Mouse (Mus musculus): ENCODE data around the gene Lmf2. TPM values are rescaled to one million over a fixed set of nuclear protein-coding genes. Genes with fewer than 3 reads are reported as not detected.

Lmf2 gene
- polyA plus RNA-seq, 1 experiment, result 82.5 TPM

GRCm38 (mm10) chr15:89379429-89379828 is 24.0 kb upstream of the Lmf2 start:
- no peak overlapping the region for H3K27ac ChIP-seq (ENCODE audit: insufficient read depth, low read length)
- H3K4me1 ChIP-seq (ENCODE audit: control insufficient read depth, insufficient read depth, low read length), result no peaks in the 10 kb centered on the region; the same call in 1 of the 2 replicates
- H3K4me3 ChIP-seq (ENCODE audit: insufficient read depth, low read length), result no peak overlapping the region
- no peak for TF ChIP-seq CTCF (IDR thresholded peaks at IDR 0.05; ENCODE audit: borderline replicate concordance, insufficient read depth, low read length)
- no peak for TF ChIP-seq POLR2A (IDR thresholded peaks at IDR 0.05; ENCODE audit: low read depth, low read length)

- Histone ChIP-seq H3K4me1 (ENCODE audit: control insufficient read depth, insufficient read depth, low read length) (no peaks in the 10 kb centered on the region; the same call in 1 of the 2 replicates), H3K27ac (ENCODE audit: insufficient read depth, low read length) (no peak within 1 kb of the TSS), H3K4me3 (ENCODE audit: insufficient read depth, low read length) (peak within 1 kb of the TSS; percentile 19)
- TF ChIP-seq POLR2A (IDR thresholded peaks at IDR 0.05; ENCODE audit: low read depth, low read length) (no peak), CTCF (IDR thresholded peaks at IDR 0.05; ENCODE audit: borderline replicate concordance, insufficient read depth, low read length) (no peak)
Observed at GRCm38 (mm10) chr15:89378831-89379401, 23.5 kb upstream of the Lmf2 start, which contains the start of gene Odf3b. Gene Odf3b (minus strand): TSS chr15:89379282.

- no peak for TF ChIP-seq CTCF (IDR thresholded peaks at IDR 0.05; ENCODE audit: borderline replicate concordance, insufficient read depth, low read length)
- no peak for TF ChIP-seq POLR2A (IDR thresholded peaks at IDR 0.05; ENCODE audit: low read depth, low read length)
- peak overlapping the region; percentile 19; the same call in 1 of the 2 replicates for H3K4me3 ChIP-seq (ENCODE audit: insufficient read depth, low read length)
- H3K27ac ChIP-seq (ENCODE audit: insufficient read depth, low read length), result no peak overlapping the region
- H3K4me1 ChIP-seq (ENCODE audit: control insufficient read depth, insufficient read depth, low read length), result no peaks in the 10 kb centered on the region; the same call in 1 of the 2 replicates
Observed at GRCm38 (mm10) chr15:89377938-89378828, 22.7 kb upstream of the Lmf2 start.

GRCm38 (mm10) chr15:89377362-89377761 is 21.9 kb upstream of the Lmf2 start:
- no peak for TF ChIP-seq CTCF (IDR thresholded peaks at IDR 0.05; ENCODE audit: borderline replicate concordance, insufficient read depth, low read length)
- TF ChIP-seq POLR2A (IDR thresholded peaks at IDR 0.05; ENCODE audit: low read depth, low read length), result no peak; the same call in 1 of the 2 replicates
- Histone ChIP-seq H3K4me1 (ENCODE audit: control insufficient read depth, insufficient read depth, low read length) (no peaks in the 10 kb centered on the region; the same call in 1 of the 2 replicates), H3K27ac (ENCODE audit: insufficient read depth, low read length) (no peak overlapping the region), H3K4me3 (ENCODE audit: insufficient read depth, low read length) (no peak overlapping the region)

- no peak within 1 kb of the TSS for H3K4me3 ChIP-seq (ENCODE audit: insufficient read depth, low read length)
- no peak for TF ChIP-seq POLR2A (IDR thresholded peaks at IDR 0.05; ENCODE audit: low read depth, low read length)
- TF ChIP-seq CTCF (IDR thresholded peaks at IDR 0.05; ENCODE audit: borderline replicate concordance, insufficient read depth, low read length), result no peak
- H3K27ac ChIP-seq (ENCODE audit: insufficient read depth, low read length), result no peak within 1 kb of the TSS
- H3K4me1 ChIP-seq (ENCODE audit: control insufficient read depth, insufficient read depth, low read length), result no peaks in the 10 kb centered on the region; the same call in 1 of the 2 replicates
Observed at GRCm38 (mm10) chr15:89376957-89377356, 21.5 kb upstream of the Lmf2 start, which contains the start of gene Tymp. Gene Tymp (minus strand): TSS chr15:89377039.

GRCm38 (mm10) chr15:89376040-89376439 is 20.6 kb upstream of the Lmf2 start:
- Histone ChIP-seq H3K4me1 (ENCODE audit: control insufficient read depth, insufficient read depth, low read length) (no peaks in the 10 kb centered on the region; the same call in 1 of the 2 replicates), H3K27ac (ENCODE audit: insufficient read depth, low read length) (no peak overlapping the region), H3K4me3 (ENCODE audit: insufficient read depth, low read length) (no peak overlapping the region)
- TF ChIP-seq POLR2A (IDR thresholded peaks at IDR 0.05; ENCODE audit: low read depth, low read length), result no peak
- no peak for TF ChIP-seq CTCF (IDR thresholded peaks at IDR 0.05; ENCODE audit: borderline replicate concordance, insufficient read depth, low read length)

GRCm38 (mm10) chr15:89374801-89375534 is 19.5 kb upstream of the Lmf2 start:
- no peak overlapping the region for H3K27ac ChIP-seq (ENCODE audit: insufficient read depth, low read length)
- no peak for TF ChIP-seq CTCF (IDR thresholded peaks at IDR 0.05; ENCODE audit: borderline replicate concordance, insufficient read depth, low read length)
- TF ChIP-seq POLR2A (IDR thresholded peaks at IDR 0.05; ENCODE audit: low read depth, low read length), result no peak
- H3K4me1 ChIP-seq (ENCODE audit: control insufficient read depth, insufficient read depth, low read length), result no peaks in the 10 kb centered on the region; the same call in 1 of the 2 replicates
- H3K4me3 ChIP-seq (ENCODE audit: insufficient read depth, low read length), result no peak overlapping the region

- Histone ChIP-seq H3K4me3 (ENCODE audit: insufficient read depth, low read length) (peak overlapping the region; percentile 54), H3K4me1 (ENCODE audit: control insufficient read depth, insufficient read depth, low read length) (no peaks in the 10 kb centered on the region; the same call in 1 of the 2 replicates), H3K27ac (ENCODE audit: insufficient read depth, low read length) (no peak overlapping the region)
- no peak for TF ChIP-seq CTCF (IDR thresholded peaks at IDR 0.05; ENCODE audit: borderline replicate concordance, insufficient read depth, low read length)
- TF ChIP-seq POLR2A (IDR thresholded peaks at IDR 0.05; ENCODE audit: low read depth, low read length), result no peak
Observed at GRCm38 (mm10) chr15:89374340-89374739, 18.9 kb upstream of the Lmf2 start.

- peak; percentile 50; the same call in 1 of the 2 replicates for TF ChIP-seq CTCF (IDR thresholded peaks at IDR 0.05; ENCODE audit: borderline replicate concordance, insufficient read depth, low read length)
- TF ChIP-seq POLR2A (IDR thresholded peaks at IDR 0.05; ENCODE audit: low read depth, low read length), result peak; percentile 80
- Histone ChIP-seq H3K27ac (ENCODE audit: insufficient read depth, low read length) (peak within 1 kb of the TSS; percentile 91), H3K4me1 (ENCODE audit: control insufficient read depth, insufficient read depth, low read length) (no peaks in the 10 kb centered on the region; the same call in 1 of the 2 replicates), H3K4me3 (ENCODE audit: insufficient read depth, low read length) (peak within 1 kb of the TSS; percentile 54)
Observed at GRCm38 (mm10) chr15:89373762-89374248, 18.3 kb upstream of the Lmf2 start, which contains the start of gene Sco2. Gene Sco2 (minus strand): TSS chr15:89373846.
